Mouse (Mus musculus): ENCODE measurements around the gene Dnm1.

The Dnm1 gene

DNA sequence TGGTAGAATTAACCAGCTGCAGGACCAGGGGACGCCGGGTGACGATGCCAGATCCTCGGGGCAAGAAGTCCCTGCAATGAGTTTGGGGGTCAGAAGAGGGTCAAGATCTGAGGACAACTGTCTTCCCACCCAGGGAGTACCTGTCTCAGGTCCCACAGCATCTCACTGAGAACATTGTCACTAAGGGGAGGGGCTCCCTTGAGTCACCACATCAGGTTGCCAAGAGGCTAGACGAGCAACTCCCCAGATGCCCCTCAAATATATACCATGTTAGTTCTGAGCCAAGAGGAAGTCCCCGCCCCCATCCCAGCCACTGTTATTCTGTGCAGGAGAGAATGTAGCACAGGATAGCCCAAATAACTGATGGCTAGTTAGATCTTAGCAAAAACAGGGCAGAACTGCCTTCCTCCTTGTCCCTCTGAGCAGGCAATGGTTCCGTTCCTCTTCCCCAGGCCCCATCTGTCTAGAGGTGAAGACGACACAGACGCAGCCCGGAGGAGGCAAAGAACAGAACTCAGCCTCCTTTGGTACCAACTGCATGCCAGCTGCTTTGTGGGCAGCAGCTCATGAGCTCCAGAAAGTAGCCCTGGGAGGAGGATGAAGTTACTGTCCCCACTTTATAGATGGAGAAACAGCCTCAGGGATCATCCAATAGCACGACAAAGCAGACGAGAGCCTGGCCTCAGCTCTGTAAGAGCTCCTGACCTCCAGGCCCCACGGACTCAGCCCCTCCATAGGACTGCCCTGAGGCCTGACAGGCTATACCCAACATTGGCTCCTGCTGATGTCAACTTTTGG lies 12.1 kb downstream of the Dnm1 start:
- H3K4me3 ChIP-seq (replicated peaks; ENCODE audit: low read length): no peak overlapping the region
- H3K9me3 ChIP-seq (ENCODE audit: low read length): no peaks in the 10 kb centered on the region
- TF ChIP-seq CTCF (conservative IDR thresholded peaks at IDR 0.05; ENCODE audit: low read length): no peak
- TF ChIP-seq POU5F1 (IDR thresholded peaks at IDR 0.05; ENCODE audit: borderline replicate concordance, low read length): no peak
- TF ChIP-seq NANOG (IDR thresholded peaks at IDR 0.05; ENCODE audit: borderline replicate concordance, low read length): no peak
- peaks cover 13% of the 10 kb centered on the region; the same call in 1 of the 2 replicates for H3K27me3 ChIP-seq (ENCODE audit: insufficient read depth, low read length)
- H3K4me1 ChIP-seq (replicated peaks; ENCODE audit: low read depth, low read length): peaks cover 37% of the 10 kb centered on the region
- H3K36me3 ChIP-seq (ENCODE audit: insufficient read depth, low read length): no peaks in the 10 kb centered on the region

DNA sequence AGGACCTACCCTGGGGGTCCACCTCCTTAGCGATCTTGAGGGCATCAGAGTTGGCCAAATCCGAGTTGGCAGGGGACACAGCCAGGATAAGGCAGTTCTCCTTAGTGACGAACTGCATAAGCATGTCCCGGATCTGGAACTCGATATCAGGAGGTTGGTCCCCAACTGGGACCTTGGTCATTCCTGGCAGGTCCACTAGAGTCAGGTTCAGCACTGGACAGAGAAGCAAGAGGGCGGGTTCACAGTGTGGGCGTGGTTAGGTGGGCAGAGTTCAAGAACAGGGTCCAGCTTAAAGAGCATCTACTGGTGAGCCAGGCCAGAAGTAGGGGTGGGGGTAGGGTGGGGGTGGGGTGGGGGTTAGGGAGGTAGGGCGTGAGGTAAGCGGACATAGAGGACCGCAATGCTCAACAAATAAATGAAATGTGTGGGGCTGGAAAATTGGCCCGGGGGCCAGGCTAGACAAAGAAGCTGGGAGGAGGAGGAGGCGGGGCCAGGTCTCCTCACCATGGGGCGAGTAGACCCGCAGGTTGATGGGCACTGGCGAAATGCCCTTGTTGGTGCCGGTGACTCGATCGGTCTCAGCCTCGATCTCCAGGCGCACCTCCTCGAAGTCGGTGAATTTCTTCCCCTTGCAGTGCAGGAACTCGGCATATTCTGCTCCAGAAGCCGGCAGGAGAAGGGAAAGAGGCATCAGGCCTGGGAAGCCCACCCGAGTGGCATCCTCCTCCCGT lies 13.1 kb downstream of the Dnm1 start:
- Histone ChIP-seq H3K4me3 (replicated peaks; ENCODE audit: low read length) (no peak overlapping the region), H3K4me1 (replicated peaks; ENCODE audit: low read depth, low read length) (peaks cover 43% of the 10 kb centered on the region), H3K9me3 (ENCODE audit: low read length) (no peaks in the 10 kb centered on the region), H3K36me3 (ENCODE audit: insufficient read depth, low read length) (no peaks in the 10 kb centered on the region; the same call in 1 of the 2 replicates), H3K27me3 (ENCODE audit: insufficient read depth, low read length) (peaks cover 22% of the 10 kb centered on the region; the same call in 1 of the 2 replicates)
- TF ChIP-seq POU5F1 (IDR thresholded peaks at IDR 0.05; ENCODE audit: borderline replicate concordance, low read length): no peak

DNA sequence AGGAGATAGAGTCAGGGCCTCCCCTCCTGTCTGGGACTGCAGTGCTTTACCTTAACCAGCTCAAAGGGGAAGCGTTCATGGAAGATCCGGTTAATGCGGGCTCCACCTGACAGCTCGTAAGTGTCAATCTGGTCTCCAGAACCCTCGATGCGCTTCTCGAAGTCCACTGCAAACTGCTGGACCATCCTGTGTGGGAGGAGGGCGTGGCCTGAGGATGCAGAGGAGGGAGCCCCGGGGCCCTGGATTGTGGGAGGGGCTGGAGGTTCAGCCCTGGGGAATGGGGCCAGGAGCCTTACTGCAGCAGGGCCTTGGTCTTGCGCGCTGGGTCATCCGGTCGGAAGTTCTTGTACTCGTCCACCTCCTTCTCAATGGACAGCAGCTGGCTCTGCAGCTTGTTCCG lies 17.2 kb downstream of the Dnm1 start:
- peak overlapping the region; percentile 49 for H3K4me3 ChIP-seq (replicated peaks; ENCODE audit: low read length)
- peaks cover 48% of the 10 kb centered on the region for H3K27me3 ChIP-seq (ENCODE audit: insufficient read depth, low read length)
- H3K4me1 ChIP-seq (replicated peaks; ENCODE audit: low read depth, low read length): peaks cover 33% of the 10 kb centered on the region
- no peaks in the 10 kb centered on the region; the same call in 1 of the 2 replicates for H3K36me3 ChIP-seq (ENCODE audit: insufficient read depth, low read length)
- no peaks in the 10 kb centered on the region for H3K9me3 ChIP-seq (ENCODE audit: low read length)
- TF ChIP-seq NANOG (IDR thresholded peaks at IDR 0.05; ENCODE audit: borderline replicate concordance, low read length): no peak
- TF ChIP-seq POU5F1 (IDR thresholded peaks at IDR 0.05; ENCODE audit: borderline replicate concordance, low read length): no peak
- TF ChIP-seq CTCF (conservative IDR thresholded peaks at IDR 0.05; ENCODE audit: low read length): no peak

DNA sequence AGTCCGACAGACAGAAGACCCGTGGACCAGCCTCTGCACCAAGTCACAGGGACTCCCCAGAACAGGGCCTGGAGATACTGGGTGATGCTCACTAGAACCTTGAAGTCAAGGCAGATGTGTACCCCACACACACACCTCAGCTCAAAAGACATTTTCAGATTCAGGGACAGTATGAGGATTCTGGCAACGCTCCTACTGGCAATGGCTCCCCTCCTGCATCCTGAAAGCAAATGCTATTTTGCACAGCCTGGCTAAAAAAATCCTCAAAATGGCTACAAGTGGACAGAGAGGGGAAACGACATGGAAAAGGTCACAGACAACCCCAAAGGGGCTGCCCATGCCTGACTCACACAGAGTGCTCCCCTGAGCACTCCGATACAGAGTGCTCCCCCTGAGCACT lies 21.0 kb downstream of the Dnm1 start:
- Histone ChIP-seq H3K27me3 (ENCODE audit: insufficient read depth, low read length) (peaks cover 52% of the 10 kb centered on the region), H3K9me3 (ENCODE audit: low read length) (no peaks in the 10 kb centered on the region), H3K36me3 (ENCODE audit: insufficient read depth, low read length) (no peaks in the 10 kb centered on the region; the same call in 1 of the 2 replicates), H3K4me3 (replicated peaks; ENCODE audit: low read length) (no peak overlapping the region), H3K4me1 (replicated peaks; ENCODE audit: low read depth, low read length) (peaks cover 49% of the 10 kb centered on the region)
- TF ChIP-seq CTCF (conservative IDR thresholded peaks at IDR 0.05; ENCODE audit: low read length) (no peak), POU5F1 (IDR thresholded peaks at IDR 0.05; ENCODE audit: borderline replicate concordance, low read length) (no peak), NANOG (IDR thresholded peaks at IDR 0.05; ENCODE audit: borderline replicate concordance, low read length) (no peak)

DNA sequence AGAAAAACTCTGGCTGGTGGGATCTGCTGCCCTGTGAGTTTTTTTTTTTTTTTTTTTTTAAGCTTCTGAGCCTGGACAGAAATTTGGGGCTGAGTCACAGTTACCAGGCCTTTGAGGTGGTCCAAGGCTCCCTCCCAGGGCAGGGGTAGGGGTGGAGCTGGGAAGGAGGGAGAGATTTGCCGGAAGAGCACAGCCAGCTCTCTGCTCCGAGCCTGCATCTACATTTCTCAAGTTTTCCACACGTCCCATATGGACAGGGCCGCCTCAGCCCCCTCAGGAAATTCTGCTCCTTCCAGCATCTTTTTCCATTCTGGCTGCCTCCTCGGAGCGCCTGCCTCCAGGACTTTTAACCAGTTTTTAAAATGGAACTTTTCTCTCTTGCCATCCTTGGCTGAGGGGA lies 23.6 kb downstream of the Dnm1 start:
- Histone ChIP-seq H3K9me3 (ENCODE audit: low read length) (no peaks in the 10 kb centered on the region), H3K4me3 (replicated peaks; ENCODE audit: low read length) (peak overlapping the region; percentile 26; the same call in 1 of the 2 replicates), H3K36me3 (ENCODE audit: insufficient read depth, low read length) (no peaks in the 10 kb centered on the region), H3K27me3 (ENCODE audit: insufficient read depth, low read length) (peaks cover 28% of the 10 kb centered on the region), H3K4me1 (replicated peaks; ENCODE audit: low read depth, low read length) (peaks cover 37% of the 10 kb centered on the region)
- no peak for TF ChIP-seq NANOG (IDR thresholded peaks at IDR 0.05; ENCODE audit: borderline replicate concordance, low read length)
- no peak for TF ChIP-seq POU5F1 (IDR thresholded peaks at IDR 0.05; ENCODE audit: borderline replicate concordance, low read length)
- no peak for TF ChIP-seq CTCF (conservative IDR thresholded peaks at IDR 0.05; ENCODE audit: low read length)

DNA sequence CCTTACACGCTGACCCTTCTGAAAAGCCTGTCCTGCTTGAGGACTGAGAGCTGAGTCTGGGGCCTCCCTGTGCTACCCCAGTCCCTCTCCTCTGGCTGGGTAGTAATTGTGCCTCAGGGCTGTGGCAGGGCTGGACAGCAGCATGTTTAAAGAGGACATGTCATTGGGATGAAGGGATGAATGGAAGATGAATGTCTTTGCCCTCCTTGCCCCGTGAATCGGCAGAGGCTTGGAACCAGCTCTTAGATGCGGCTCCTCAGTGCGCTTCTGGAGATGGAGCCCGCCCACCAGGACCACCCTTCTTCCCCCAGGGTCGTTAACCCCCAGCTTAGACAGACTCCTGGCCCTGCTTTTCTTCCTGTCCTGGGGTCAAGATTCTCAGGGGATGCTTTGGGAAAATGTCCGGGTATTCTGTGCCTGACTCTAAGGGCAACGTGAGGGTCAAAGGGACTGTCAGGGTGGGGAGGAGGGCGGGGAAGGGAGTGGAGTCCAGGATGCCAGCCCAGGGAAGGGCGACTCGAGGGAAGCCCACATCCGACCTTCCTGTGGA lies 24.2 kb downstream of the Dnm1 start:
- TF ChIP-seq NANOG (IDR thresholded peaks at IDR 0.05; ENCODE audit: borderline replicate concordance, low read length) (no peak), POU5F1 (IDR thresholded peaks at IDR 0.05; ENCODE audit: borderline replicate concordance, low read length) (no peak), CTCF (conservative IDR thresholded peaks at IDR 0.05; ENCODE audit: low read length) (no peak)
- H3K36me3 ChIP-seq (ENCODE audit: insufficient read depth, low read length): no peaks in the 10 kb centered on the region

DNA sequence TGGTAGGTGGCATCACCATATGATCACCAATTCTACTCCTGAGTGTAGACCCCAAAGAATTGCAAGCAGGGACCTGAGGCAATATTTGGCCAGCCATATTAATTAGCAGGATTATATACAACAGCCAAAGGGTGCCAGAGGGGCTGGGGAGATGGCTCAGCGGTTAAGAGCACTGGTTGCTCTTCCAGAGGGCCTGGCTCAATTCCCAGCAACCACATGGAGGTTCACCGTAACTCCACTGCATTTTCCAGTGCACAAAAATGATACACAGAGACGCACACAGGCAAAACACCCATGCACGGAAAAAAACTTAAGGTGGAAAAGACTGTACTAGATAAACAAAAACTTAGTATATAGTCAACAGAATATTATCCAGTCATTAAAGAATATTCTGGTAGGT lies 25.9 kb downstream of the Dnm1 start:
- no peak overlapping the region for H3K4me3 ChIP-seq (replicated peaks; ENCODE audit: low read length)
- no peaks in the 10 kb centered on the region for H3K9me3 ChIP-seq (ENCODE audit: low read length)
- peaks cover 29% of the 10 kb centered on the region for H3K4me1 ChIP-seq (replicated peaks; ENCODE audit: low read depth, low read length)
- H3K27me3 ChIP-seq (ENCODE audit: insufficient read depth, low read length): peaks cover 10% of the 10 kb centered on the region; the same call in 1 of the 2 replicates
- no peaks in the 10 kb centered on the region for H3K36me3 ChIP-seq (ENCODE audit: insufficient read depth, low read length)
- TF ChIP-seq CTCF (conservative IDR thresholded peaks at IDR 0.05; ENCODE audit: low read length): no peak
- no peak for TF ChIP-seq NANOG (IDR thresholded peaks at IDR 0.05; ENCODE audit: borderline replicate concordance, low read length)
- no peak for TF ChIP-seq POU5F1 (IDR thresholded peaks at IDR 0.05; ENCODE audit: borderline replicate concordance, low read length)

More for the DNA sequence above, 24.2 kb downstream of the Dnm1 start:
- H3K27me3 ChIP-seq (ENCODE audit: insufficient read depth, low read length): peaks cover 22% of the 10 kb centered on the region
- H3K4me3 ChIP-seq (replicated peaks; ENCODE audit: low read length): peak overlapping the region; percentile 26; the same call in 1 of the 2 replicates
- H3K9me3 ChIP-seq (ENCODE audit: low read length): no peaks in the 10 kb centered on the region
- peaks cover 33% of the 10 kb centered on the region for H3K4me1 ChIP-seq (replicated peaks; ENCODE audit: low read depth, low read length)

DNA sequence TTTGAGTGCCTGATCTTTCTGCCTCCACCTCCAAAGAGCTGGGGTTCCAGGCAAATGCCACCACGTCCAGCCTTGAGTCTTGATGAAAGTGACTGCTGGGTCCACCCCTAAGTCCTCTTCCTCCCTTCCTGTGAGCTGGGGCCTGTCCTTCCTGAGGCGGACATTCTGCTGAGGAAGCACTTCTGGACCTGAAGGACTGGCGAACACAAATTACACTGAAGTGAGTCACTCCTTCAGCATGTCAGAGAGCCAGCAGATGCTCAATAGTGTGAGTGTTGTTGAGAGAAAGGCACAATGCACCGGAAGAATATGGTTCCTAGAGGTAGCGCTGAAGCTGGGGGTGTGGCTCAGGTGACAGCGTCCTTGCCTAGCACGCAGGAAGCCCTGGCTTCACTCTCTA lies 27.8 kb downstream of the Dnm1 start:
- no peaks in the 10 kb centered on the region for H3K36me3 ChIP-seq (ENCODE audit: insufficient read depth, low read length)
- no peak for TF ChIP-seq POU5F1 (IDR thresholded peaks at IDR 0.05; ENCODE audit: borderline replicate concordance, low read length)
- H3K27me3 ChIP-seq (ENCODE audit: insufficient read depth, low read length): peaks cover 13% of the 10 kb centered on the region
- no peaks in the 10 kb centered on the region for H3K9me3 ChIP-seq (ENCODE audit: low read length)
- H3K4me1 ChIP-seq (replicated peaks; ENCODE audit: low read depth, low read length): peaks cover 31% of the 10 kb centered on the region
- no peak overlapping the region for H3K4me3 ChIP-seq (replicated peaks; ENCODE audit: low read length)
